Mouse (Mus musculus): ENCODE measurements around the gene Sft2d2.

Gene Sft2d2

DNA sequence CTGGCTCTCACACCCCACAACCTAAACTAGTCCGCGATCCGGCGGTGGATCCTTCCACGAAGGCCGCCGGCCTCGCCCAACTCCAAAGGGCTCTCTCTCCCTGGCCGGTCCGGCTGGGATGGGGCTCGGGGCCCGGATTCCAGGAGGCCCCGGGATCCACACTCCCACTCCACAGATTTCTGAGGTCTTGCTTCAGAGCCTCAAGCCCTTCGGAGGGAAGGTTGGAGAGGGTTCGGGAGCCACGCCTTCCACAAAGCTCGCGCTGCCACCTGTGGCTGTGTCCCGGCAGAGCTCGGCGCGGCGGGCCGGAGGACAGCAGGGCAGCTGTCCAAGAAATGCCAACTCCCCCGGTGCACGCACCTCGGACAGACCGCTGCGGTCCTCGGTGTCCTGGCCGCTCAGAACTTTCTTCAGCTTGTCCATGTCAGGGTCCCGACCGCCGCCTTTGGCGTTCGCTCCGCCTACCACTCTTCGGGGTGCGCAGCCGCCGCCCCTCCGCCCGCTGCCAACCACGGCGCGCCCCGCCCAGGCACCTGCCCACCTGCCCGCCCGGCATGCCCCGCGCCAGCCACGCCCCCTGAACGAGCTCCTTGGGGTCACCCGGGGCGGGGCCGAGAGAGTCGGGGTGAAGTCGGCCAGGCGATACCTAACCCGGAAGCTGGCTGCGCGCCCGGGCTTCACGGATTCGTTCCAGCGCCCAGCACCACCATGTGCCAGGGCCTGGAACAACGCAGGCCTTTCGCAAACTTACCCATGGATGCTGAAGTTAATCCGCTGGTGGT is at the start of gene Sft2d2:
Gene Sft2d2 (minus strand): TSS at position 559 of the 782 bp plus-strand sequence.
- peak; percentile 99 for DNase-seq

DNA sequence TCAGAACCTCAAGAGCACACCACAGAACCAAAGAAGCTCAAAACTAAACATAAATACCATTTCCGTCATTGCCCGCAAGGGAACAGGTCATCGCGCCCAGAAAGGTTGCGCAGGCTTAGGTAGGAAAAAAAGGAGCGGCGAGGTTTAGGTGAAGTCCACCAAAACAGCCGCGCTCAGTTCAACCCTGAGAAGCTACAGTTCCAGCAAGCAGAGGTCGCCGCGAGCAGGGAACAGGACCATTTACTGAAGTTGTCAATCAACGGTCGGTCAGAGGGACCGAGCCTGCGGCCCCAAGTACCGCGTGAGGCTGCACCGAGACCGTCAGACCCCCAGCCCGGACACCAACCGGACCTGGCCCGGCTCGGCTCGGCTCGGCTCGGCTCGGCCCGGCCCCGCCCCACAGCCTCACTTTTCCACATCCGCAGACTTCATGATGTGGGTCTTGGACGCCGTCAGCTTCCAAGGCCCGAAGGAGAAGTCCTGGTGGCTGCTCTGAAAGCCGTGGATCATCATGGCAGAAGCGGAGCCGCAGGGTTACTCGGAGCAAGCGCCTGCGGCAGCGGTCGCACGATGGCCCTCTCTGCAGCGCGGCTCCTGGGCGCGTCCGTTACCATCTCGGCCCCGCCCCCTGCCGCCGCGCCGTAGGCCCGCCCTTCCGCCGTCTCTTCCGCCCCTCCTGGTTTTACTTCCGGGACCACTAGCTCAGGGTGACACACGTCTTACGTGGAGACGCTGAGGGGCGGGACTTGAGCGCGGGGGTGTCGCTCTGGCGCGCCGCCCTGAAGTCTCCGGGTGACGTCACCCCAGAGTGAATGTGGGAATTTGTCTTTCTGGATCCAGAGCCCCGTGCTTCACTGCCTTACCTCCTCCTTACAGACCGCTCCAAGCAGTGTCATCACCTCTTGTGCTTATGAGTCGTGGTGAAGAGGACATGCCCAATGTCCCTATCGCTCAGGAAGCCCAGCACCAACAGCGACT is 42.4 kb upstream of the Sft2d2 start, which contains the start of gene Tiprl:
Gene Tiprl (minus strand): TSS at position 676 of the 978 bp plus-strand sequence.
- peak; percentile 97 to 98 for DNase-seq

- no peak for DNase-seq
These were observed 41.6 kb upstream of the Sft2d2 start for GRCm38 (mm10) chr1:165235846-165236245.

DNA sequence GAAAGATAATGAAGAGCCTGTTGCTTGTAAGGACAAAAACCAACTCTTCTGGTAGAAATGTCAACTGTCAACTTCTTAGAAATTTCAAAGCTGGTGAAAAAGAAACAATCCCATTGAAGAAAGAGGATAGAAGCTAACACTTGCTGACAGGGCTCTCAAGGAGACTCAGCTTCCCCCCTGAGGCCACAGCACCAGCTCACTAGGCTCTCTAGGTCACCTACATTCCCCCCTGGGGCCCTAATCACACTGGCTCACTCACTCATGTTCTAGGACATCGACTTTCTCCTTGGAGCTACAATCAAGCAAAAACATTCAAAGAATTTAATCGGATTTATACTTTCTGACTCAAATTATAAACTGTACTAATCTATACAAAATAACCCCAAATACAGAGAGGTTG is 39.6 kb upstream of the Sft2d2 start:
- peak in 1 of 2 experiments; percentile 49 for DNase-seq

DNA sequence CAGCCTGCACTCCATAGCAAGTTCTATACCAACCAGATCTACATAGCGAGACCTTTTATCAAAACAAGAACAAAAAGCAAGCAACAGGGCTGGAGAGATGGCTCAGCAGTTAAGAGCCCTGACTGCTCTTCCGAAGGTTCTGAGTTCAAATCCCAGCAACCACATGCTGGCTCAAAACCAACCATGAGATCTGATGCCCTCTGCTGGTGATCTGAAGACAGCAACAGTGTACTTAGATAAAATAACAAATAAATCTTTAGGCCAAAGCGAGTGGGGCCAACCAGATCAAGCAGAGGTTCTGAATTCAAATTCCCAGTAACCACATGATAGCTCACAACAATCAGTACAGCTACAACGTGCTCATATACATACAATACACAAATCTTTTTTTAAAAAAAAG is 36.5 kb upstream of the Sft2d2 start:
- no peak for DNase-seq

DNA sequence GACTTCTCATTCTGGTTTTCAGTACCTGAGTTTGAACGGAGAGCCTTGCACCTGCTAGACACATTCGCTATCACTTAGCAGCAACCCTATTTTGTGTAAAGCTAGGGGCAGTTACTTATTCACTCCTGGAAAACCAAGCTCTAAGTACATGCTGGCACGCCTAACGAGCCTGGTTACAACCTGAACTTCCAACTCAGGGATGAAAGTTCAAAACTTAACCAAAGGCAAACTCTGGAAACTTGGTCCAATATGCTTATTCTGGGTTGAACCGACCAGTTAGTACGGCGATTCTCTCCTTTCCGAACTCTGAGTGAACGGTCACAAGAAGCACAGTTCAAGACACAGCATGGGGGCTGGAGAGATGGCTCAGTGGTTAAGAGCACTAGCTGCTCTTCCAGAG is 35.3 kb upstream of the Sft2d2 start:
- DNase-seq: peak; percentile 60 to 73

- DNase-seq: no peak
These were observed 22.9 kb upstream of the Sft2d2 start for GRCm38 (mm10) chr1:165217023-165217589.

DNA sequence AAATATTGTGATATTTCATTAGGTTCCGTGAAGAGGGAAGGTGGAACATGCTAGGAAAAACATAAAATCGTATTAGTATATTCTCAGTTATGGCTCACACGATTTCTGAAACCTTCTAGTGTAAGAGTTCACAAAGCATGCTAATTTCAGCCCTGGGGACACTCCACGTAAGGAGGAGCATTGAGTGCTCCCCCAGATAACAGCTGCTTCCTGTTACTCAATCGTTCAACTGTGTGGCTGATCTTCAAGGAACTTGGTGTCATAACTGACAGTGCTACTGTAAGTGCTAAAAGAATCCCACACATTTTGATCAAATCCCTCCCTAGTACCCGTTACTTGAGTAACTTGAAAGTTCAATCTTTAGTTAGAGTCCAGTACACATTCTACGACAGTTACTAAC is 21.6 kb upstream of the Sft2d2 start:
- DNase-seq: no peak

GRCm38 (mm10) chr1:165205591-165205990 is 11.4 kb upstream of the Sft2d2 start:
- no peak for DNase-seq

GRCm38 (mm10) chr1:165203488-165204035 is 9.3 kb upstream of the Sft2d2 start:
- no peak for DNase-seq

- no peak for DNase-seq
These were observed 7.3 kb upstream of the Sft2d2 start for GRCm38 (mm10) chr1:165201445-165202012.

DNA sequence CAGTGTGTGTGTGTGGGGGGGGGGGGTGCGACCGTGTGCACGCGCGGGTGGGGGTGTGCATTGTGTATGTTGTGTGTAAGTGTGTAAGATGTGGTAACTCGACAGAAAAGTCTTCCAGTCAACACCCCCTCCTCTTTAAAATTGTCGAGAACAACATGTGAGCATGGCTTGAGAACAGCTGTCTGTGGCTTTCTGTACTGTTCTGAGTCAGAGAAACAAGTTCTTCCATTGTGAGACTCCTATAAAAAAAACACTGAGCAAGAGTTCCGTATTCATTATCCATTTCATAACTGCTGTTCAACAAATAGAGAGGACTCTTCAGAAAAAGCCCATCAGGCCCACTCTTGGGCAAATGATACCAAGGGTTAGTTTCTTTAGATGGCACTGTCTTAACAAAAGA is 6.5 kb upstream of the Sft2d2 start:
- no peak for DNase-seq

DNA sequence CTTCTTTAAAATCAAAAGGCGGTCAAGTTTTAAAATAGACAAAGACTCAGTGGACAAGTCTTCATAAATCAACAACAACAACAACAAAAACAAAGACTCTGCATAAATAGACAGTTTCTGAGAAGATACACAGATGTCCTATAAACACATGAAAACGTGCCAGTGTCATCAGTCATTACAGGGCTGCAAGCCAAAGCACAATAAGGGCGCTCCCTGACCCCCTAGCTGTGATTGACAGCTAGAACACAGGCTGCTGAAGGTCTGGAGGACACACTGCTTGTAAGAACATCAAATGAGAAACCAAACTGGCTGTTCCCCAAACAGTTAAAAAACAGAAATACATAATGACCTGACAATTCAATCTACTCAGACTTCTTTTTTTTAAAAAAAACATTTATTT is 5.4 kb upstream of the Sft2d2 start:
- DNase-seq: no peak

DNA sequence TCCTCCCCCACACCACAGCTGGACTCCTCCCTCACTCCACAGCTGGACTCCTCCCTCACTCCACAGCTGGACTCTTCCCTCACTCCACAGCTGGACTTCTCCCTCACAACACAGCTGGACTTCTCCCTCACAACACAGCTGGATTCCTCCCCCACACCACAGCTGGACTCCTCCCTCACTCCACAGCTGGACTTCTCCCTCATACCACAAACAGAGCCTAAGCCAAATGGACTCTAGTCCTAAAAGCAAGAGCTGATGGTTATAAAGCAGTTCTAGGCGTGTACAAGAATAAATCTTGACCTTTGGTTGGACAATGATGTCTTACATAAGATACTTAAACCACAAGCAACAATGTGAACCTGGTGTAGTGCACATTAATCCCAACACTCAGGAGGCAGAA is 4.7 kb upstream of the Sft2d2 start:
- DNase-seq: no peak

- no peak for DNase-seq
These were observed 3.6 kb upstream of the Sft2d2 start for GRCm38 (mm10) chr1:165197875-165198274.

GRCm38 (mm10) chr1:165195396-165195960 is 1.2 kb upstream of the Sft2d2 start:
- no peak for DNase-seq

- no peak for DNase-seq
These were observed 400 bp upstream of the Sft2d2 start for GRCm38 (mm10) chr1:165194662-165195013.

- no peak for DNase-seq
These were observed 812 bp downstream of the Sft2d2 start for GRCm38 (mm10) chr1:165193426-165193825.

DNA sequence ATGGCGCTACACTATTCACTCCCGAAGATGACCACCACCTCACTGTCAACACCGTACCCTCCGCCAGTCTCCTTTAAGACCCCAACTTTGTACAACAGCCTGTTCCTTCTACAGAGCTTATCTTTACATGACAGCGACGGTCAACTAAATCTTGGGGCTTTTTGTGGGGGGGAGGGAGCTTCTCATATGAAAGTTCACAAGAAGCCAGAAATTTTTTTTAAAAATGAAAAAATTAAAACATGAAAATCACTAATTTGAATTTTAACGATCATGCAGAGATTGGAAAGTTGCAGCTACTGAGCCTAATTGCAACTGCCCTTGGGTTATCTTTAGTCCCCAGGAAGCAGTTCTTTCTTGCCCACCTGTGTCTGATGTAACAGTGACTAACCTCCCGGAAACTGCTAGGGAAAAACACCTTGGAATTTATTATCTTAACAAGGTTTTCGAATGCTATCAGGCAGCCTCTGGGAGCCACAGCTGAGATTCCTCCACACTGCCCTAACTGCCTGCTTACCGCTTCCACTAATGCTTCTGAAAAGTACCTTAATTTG is 1.4 kb downstream of the Sft2d2 start:
- DNase-seq: no peak

- no peak for DNase-seq
These were observed 2.1 kb downstream of the Sft2d2 start for GRCm38 (mm10) chr1:165192102-165192501.

DNA sequence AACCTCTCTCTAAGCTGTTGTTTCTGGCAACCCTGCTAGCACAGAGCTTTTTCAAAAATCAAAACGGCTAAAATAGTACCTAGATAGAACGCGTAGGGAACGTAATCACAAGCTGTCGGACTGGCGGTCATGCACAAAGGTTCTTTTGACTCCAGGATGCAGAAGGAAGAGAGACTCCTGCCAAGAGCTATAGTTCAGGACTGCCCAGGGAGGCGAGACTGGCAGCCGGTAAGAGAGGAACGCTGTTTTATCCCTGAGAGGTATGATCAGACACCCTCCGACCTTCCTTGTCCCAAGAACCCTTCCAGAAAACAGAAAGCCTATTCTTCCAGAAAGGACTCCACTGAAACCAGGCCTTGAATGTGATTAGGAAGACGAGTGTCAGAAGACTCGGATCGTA is 2.6 kb downstream of the Sft2d2 start:
- DNase-seq: no peak
